ENCODE assay signal across 27 mouse cellular contexts in genomic region chr3:154607896-154608295, GRCm38 (mm10). TPM values are rescaled to one million over a fixed set of nuclear protein-coding genes. Genes with fewer than 3 reads are reported as not detected.
"Had no signal": no experiment of that assay in that cellular context is flagged by ENCODE, and none has a peak within 500 bp of the region (broad histone marks: within the 10 kb centered on the region; RNA-seq: fewer than 3 reads in every experiment).

No protein-coding gene starts in this region.

- H3K36me3 ChIP-seq: forebrain, embryonic 15.5 days had no signal

- H3K9me3 ChIP-seq: embryonic facial prominence, embryonic 10.5 days; embryonic facial prominence, embryonic 12.5 days; embryonic facial prominence, embryonic 13.5 days; embryonic facial prominence, embryonic 15.5 days; forebrain, embryonic 10.5 days; forebrain, embryonic 12.5 days; forebrain, embryonic 13.5 days; forebrain, embryonic 15.5 days had no signal

- DNase-seq: cerebellum, adult 2 months; cerebellum, adult 8-10 months; cerebellum, adult 9-10 months; cerebellum, adult 9-11 months; cerebellum, postnatal 10 days; cerebellum, postnatal 14 days; cerebellum, postnatal 25 days; cerebellum, postnatal 36 days; embryo, embryonic 11 days; forebrain, postnatal 0 days; gastrocnemius, adult 2 months; gastrocnemius, postnatal 10 days; gastrocnemius, postnatal 14 days; gastrocnemius, postnatal 25 days; gastrocnemius, postnatal 36 days; heart, adult 18-20 months had no signal

- ATAC-seq: forebrain, embryonic 13.5 days; forebrain, embryonic 14.5 days; forebrain, embryonic 15.5 days; forebrain, embryonic 16.5 days; forebrain, postnatal 0 days had no signal

- H3K27ac ChIP-seq: embryonic facial prominence, embryonic 10.5 days; embryonic facial prominence, embryonic 12.5 days; embryonic facial prominence, embryonic 13.5 days; embryonic facial prominence, embryonic 15.5 days; forebrain, embryonic 10.5 days; forebrain, embryonic 12.5 days; forebrain, embryonic 13.5 days; forebrain, embryonic 15.5 days; gastrocnemius, adult 2 months had no signal

- H3K27me3 ChIP-seq: embryonic facial prominence, embryonic 12.5 days; embryonic facial prominence, embryonic 13.5 days; embryonic facial prominence, embryonic 15.5 days; forebrain, embryonic 12.5 days; forebrain, embryonic 13.5 days; forebrain, embryonic 15.5 days had no signal

- H3K4me3 ChIP-seq: embryonic facial prominence, embryonic 10.5 days; embryonic facial prominence, embryonic 12.5 days; embryonic facial prominence, embryonic 13.5 days; embryonic facial prominence, embryonic 15.5 days; erythroblast, embryonic 14.5 days; forebrain, embryonic 10.5 days; forebrain, embryonic 12.5 days; forebrain, embryonic 13.5 days; forebrain, embryonic 15.5 days; gastrocnemius, adult 2 months had no signal

- H3K4me2 ChIP-seq: embryonic facial prominence, embryonic 12.5 days; embryonic facial prominence, embryonic 13.5 days; embryonic facial prominence, embryonic 15.5 days; forebrain, embryonic 12.5 days; forebrain, embryonic 13.5 days; forebrain, embryonic 15.5 days had no signal

- H3K9ac ChIP-seq: embryonic facial prominence, embryonic 12.5 days; embryonic facial prominence, embryonic 13.5 days; embryonic facial prominence, embryonic 15.5 days; forebrain, embryonic 12.5 days; forebrain, embryonic 13.5 days; forebrain, embryonic 15.5 days; forebrain, postnatal 0 days had no signal

- H3K4me1 ChIP-seq: embryonic facial prominence, embryonic 10.5 days; embryonic facial prominence, embryonic 12.5 days; embryonic facial prominence, embryonic 13.5 days; embryonic facial prominence, embryonic 15.5 days; forebrain, embryonic 10.5 days; forebrain, embryonic 12.5 days; forebrain, embryonic 13.5 days had no signal

RNA-seq across cellular contexts. Expression of gene Erich3, which starts 55.8 kb away (rescaled TPM):
- polyA plus RNA-seq: erythroblast, embryonic 14.5 days had no signal
